Mouse (Mus musculus) CD4-positive, CD25-positive, alpha-beta regulatory T cell, adult 4 months (primary cell): ENCODE measurements at regions not wholly inside any gene's neighbourhood (a gene's known extent, or its start where the extent isn't known, plus 50 kb on each side); places are given as distances from the start of the nearest gene placed in this dataset.

Experiments used
- ATAC-seq: one replicate; pipeline ENCODE4 v1.8.0; 2017

DNA sequence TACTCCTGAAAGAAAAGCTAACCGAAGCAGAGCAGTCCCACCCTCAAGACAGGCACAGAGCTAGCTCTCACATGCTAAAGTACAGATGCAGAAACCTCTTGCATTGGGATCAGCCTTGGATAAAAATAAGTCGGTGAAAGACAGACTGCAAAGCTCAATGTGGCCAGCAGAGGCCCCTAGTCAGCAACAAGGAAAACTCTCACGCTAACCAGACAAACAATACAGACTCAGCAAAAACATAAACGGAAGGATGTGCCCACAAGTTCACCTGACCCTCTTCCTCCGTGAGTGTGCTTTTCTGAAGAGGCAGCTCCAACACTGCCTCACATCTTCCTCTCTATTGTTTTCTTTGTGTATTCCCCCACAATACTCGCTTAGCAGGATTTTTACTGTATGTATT lies 77.8 kb downstream of the Rpia start:
- ATAC-seq = peak; percentile 91

DNA sequence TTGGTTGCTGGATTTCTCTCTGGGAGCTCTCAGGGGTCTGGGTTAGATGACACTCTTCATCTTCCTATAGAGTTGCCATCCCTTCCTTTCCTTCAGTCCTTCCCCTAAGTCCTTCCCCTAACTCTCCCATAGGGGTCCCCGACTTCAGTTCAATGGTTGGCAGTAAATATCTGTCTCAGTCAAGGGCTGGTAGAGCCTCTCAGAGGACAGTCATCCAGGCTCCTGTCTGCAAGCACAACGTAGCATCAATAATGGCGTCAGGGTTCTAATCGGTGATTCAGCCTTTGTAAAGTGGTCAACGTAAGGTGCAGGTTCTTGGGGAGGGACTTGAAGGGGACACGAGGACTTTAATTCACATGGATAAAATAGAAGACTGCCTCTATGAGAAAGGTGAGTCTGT lies 78.4 kb downstream of the Rpia start:
- no peak for ATAC-seq

DNA sequence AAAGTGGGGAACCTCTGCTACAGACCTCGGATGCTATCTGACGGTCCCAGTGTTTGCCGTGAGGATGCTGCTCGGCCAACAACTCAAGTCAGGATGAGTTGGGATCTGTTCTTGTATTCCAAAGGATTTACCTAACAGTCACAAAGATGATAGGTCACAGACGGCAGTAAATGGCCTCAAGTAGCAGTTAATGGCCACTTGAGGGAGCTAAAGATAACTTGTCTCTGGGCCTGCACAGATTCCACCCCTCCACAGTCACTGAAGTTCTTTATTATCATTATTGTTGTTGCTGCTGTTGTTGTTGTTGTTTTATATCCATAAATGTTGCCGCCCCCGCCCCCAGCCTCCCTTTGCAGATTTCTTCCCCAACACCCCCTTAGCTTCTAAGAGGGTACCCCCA lies 78.9 kb downstream of the Rpia start:
- peak; percentile 35 for ATAC-seq

DNA sequence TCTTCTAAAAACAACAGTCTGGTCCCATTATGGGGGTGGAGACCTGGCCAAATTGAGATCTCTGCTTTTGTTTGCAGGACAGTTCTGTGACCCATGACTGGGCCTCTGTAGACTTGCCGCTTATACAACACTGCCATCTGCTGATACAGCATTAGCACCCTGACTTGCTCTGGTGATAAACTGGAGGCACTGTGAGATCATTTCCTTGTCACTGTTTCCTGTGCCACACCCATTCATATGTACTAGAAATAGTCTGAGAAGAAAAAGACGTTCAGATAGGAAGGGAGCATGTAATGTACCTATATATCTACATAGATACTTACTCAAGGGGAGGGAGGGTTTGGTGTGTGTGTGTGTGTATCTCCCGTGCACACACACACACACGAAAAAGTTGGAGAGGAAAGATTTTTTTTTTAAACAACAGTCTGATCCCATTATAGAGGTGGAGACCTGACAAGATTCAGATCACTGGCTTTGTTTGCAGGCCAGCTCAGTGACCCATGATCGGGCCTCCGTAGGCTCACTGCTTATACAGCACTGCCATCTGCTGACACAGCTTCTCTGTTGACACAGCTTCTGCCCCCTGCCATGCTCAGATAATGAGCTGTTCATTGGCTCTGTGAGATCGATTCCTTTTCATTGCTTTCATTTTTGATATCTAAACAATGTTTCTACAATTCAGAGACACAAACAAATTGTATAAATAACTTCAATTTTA lies 82.5 kb downstream of the Rpia start:
- ATAC-seq = peak; percentile 86

DNA sequence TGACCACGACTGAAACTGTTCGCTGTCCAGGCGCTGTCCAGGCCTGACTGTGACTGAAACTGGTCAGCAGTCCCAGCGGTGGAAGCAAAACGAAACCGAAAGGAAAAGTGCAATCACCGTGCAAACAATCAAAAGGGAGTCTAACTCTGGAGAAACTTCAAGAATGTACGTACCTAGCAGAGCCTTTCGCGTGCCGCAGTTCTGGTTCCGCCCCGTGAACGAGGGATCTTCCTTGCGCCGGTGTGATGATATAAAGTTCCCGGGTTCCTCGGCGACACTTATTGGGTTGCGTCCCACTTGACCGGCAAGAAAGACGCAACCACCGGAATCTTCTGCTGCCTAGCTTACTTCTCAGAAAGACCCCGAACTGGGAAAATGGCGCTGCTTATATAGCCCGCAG lies 96.4 kb downstream of the Rpia start:
- no peak for ATAC-seq
